Mouse (Mus musculus) heart, embryonic 12.5 days (tissue): ENCODE results near the gene Zfp385b. TPM values are rescaled to one million over a fixed set of nuclear protein-coding genes. Genes with fewer than 3 reads are reported as not detected.

ENCODE experiments used
- ATAC-seq: fragments of 200-750 bp; cut with Nextera tagmentation; 2 replicates; pipeline ENCODE4 v1.8.0; 2017; ENCODE audit warnings: moderate TSS enrichment, moderate library complexity; ENCODE audit not compliant: insufficient number of reproducible peaks, low FRiP score
- H3K27ac ChIP-seq: fragments of 300-500 bp; sonication (generic); 2 replicates; pipeline ENCODE4 v1.5.1; 2016; ENCODE audit warnings: mild to moderate bottlenecking, moderate library complexity; ENCODE audit not compliant: poor library complexity, severe bottlenecking
- H3K27me3 ChIP-seq: fragments of 300-500 bp; sonication (generic); replicated peaks from 2 replicates; pipeline ENCODE4 v1.6.1; 2016; ENCODE audit warnings: mild to moderate bottlenecking, moderate library complexity
- H3K36me3 ChIP-seq: fragments of 300-500 bp; sonication (generic); 2 replicates; pipeline ENCODE4 v1.6.1; 2016; ENCODE audit warnings: mild to moderate bottlenecking, moderate library complexity
- H3K4me1 ChIP-seq: fragments of 300-500 bp; sonication (generic); replicated peaks from 2 replicates; pipeline ENCODE4 v1.6.1; 2016; ENCODE audit warnings: mild to moderate bottlenecking
- H3K4me2 ChIP-seq: fragments of 300-500 bp; sonication (generic); 2 replicates; pipeline ENCODE4 v1.6.1; 2016; ENCODE audit warnings: mild to moderate bottlenecking, moderate library complexity
- H3K4me3 ChIP-seq: fragments of 300-500 bp; sonication (generic); 2 replicates; pipeline ENCODE4 v1.5.1; 2016; ENCODE audit warnings: mild to moderate bottlenecking
- H3K9ac ChIP-seq: fragments of 300-500 bp; sonication (generic); 2 replicates; pipeline ENCODE4 v1.6.1; 2016; ENCODE audit warnings: mild to moderate bottlenecking, moderate library complexity
- H3K9me3 ChIP-seq: fragments of 300-500 bp; sonication (generic); replicated peaks from 2 replicates; pipeline ENCODE4 v1.6.1; 2016; ENCODE audit warnings: mild to moderate bottlenecking, moderate library complexity
- WGBS: fragments of 180-500 bp; shearing (Covaris S2); methylation state at CpG from one replicate; pipeline ENCODE4 v1.1.7; 2016; 5-methylcytosine and 5-hydroxymethylcytosine counted together
- polyA plus RNA-seq: library from polyadenylated mRNA; unstranded; fragments of >200 nt; fragmentation: Nextera tagmentation; extraction: Ambion mirVana; gene quantifications from 2 replicates; pipeline ENCODE4 v1.2.1, GENCODE M21; 2016

Gene Zfp385b
- polyA plus RNA-seq, 1 experiment from 2014 or later, result 4.3 TPM

DNA sequence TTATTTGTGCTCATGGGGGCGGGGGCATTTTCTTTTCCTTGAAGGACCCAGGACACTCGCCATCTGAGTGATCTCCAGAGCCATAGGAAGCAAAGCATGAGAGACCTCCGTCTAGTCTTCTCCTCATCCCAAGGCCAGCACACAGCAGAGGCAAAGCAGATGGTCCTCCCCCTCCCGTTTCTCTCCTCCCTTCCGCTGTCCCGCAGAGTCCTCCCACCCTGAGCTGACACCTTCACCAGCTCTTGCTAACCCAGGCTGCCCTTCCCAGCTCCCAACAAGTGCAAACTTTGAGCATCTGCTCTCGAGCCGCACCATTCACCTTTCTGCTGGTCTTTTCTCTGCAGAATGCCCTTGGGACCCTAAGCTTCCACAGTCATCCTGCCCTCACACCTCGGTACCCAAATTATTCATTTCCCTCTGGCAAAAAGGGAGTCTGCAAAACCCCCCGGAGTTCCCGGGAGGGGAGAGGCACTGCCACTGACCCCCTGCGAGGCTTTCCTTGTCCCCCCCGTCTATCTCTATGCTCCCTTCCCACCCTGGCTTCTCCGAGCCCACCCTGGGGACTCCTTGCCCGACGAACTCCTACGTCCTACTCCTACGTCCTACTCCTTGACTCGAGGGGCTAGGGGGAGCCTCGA, 3.5 kb downstream of the Zfp385b start:
- no peak; the same call in 1 of the 2 replicates for ATAC-seq
- Histone ChIP-seq H3K9me3 (no peaks in the 10 kb centered on the region), H3K4me2 (peak overlapping the region; percentile 100), H3K4me1 (peaks cover 6% of the 10 kb centered on the region; the same call in 1 of the 2 replicates), H3K36me3 (no peaks in the 10 kb centered on the region), H3K27ac (no peak overlapping the region), H3K4me3 (peak overlapping the region; percentile 83), H3K27me3 (peaks cover 42% of the 10 kb centered on the region), H3K9ac (peak overlapping the region; percentile 71)
- WGBS, result 3% methylated on average over 20 of the region's 20 CpGs

- H3K4me3 ChIP-seq, result no peak overlapping the region
- no peak overlapping the region for H3K9ac ChIP-seq
- no peaks in the 10 kb centered on the region for H3K9me3 ChIP-seq
- 84% methylated on average over 8 of the region's 8 CpGs for WGBS
- H3K27me3 ChIP-seq, result peaks cover 42% of the 10 kb centered on the region
- no peak for ATAC-seq
- peaks cover 6% of the 10 kb centered on the region; the same call in 1 of the 2 replicates for H3K4me1 ChIP-seq
- no peak overlapping the region for H3K27ac ChIP-seq
- no peaks in the 10 kb centered on the region for H3K36me3 ChIP-seq
- no peak overlapping the region for H3K4me2 ChIP-seq
These were observed 4.5 kb downstream of the Zfp385b start for GRCm38 (mm10) chr2:77814896-77815295.

DNA sequence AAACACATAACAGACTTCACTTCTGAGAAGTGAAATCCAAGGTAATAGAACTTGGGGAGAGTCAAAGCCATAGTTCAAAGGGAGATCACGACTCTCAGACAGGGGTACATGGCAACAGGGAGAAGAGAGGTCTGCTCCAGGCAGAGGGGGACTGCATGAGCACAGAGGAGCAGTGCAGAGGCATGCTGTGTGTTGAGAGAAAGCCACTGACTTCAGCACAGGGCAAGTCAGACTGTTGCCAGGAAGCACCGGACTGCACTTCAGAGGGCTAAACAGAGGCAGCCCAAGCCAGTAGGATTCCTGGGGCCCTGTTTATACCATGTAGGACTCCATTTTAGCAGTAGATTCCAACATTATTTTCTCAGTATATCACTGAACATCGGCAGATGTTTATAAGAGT, 6.4 kb downstream of the Zfp385b start:
- Histone ChIP-seq H3K4me1 (peaks cover 6% of the 10 kb centered on the region; the same call in 1 of the 2 replicates), H3K27me3 (peaks cover 31% of the 10 kb centered on the region), H3K4me3 (no peak overlapping the region), H3K9me3 (no peaks in the 10 kb centered on the region), H3K9ac (no peak overlapping the region), H3K27ac (no peak overlapping the region), H3K36me3 (no peaks in the 10 kb centered on the region), H3K4me2 (no peak overlapping the region)
- 76% methylated on average over 3 of the region's 3 CpGs for WGBS
- ATAC-seq, result no peak

GRCm38 (mm10) chr2:77810748-77811147, 8.7 kb downstream of the Zfp385b start:
- WGBS, result 82% methylated on average over 5 of the region's 5 CpGs
- no peak overlapping the region for H3K4me2 ChIP-seq
- H3K27ac ChIP-seq, result no peak overlapping the region
- H3K4me3 ChIP-seq, result no peak overlapping the region
- H3K9me3 ChIP-seq, result no peaks in the 10 kb centered on the region
- no peaks in the 10 kb centered on the region; the same call in 1 of the 2 replicates for H3K4me1 ChIP-seq
- ATAC-seq, result no peak
- H3K9ac ChIP-seq, result no peak overlapping the region
- H3K36me3 ChIP-seq, result no peaks in the 10 kb centered on the region
- H3K27me3 ChIP-seq, result peaks cover 14% of the 10 kb centered on the region

- whole genome bisulfite sequencing, result 85% methylated on average over 7 of the region's 7 CpGs
- ATAC-seq, result no peak
- H3K27me3 ChIP-seq, result no peaks in the 10 kb centered on the region
These were observed 14.7 kb downstream of the Zfp385b start for GRCm38 (mm10) chr2:77804781-77805180.

GRCm38 (mm10) chr2:77802291-77802690, 17.1 kb downstream of the Zfp385b start:
- no peak overlapping the region for H3K9ac ChIP-seq
- H3K27ac ChIP-seq, result no peak overlapping the region
- H3K36me3 ChIP-seq, result no peaks in the 10 kb centered on the region
- WGBS, result 83% methylated on average over 3 of the region's 3 CpGs
- no peaks in the 10 kb centered on the region for H3K9me3 ChIP-seq
- H3K4me2 ChIP-seq, result no peak overlapping the region
- ATAC-seq, result no peak
- peaks cover 4% of the 10 kb centered on the region; the same call in 1 of the 2 replicates for H3K4me1 ChIP-seq
- H3K4me3 ChIP-seq, result no peak overlapping the region
- H3K27me3 ChIP-seq, result no peaks in the 10 kb centered on the region

More at GRCm38 (mm10) chr2:77804781-77805180, 14.7 kb downstream of the Zfp385b start:
- no peak overlapping the region for H3K4me2 ChIP-seq
- H3K4me1 ChIP-seq, result peaks cover 4% of the 10 kb centered on the region; the same call in 1 of the 2 replicates
- H3K27ac ChIP-seq, result no peak overlapping the region
- no peak overlapping the region for H3K4me3 ChIP-seq
- no peaks in the 10 kb centered on the region for H3K9me3 ChIP-seq
- no peak overlapping the region for H3K9ac ChIP-seq
- H3K36me3 ChIP-seq, result no peaks in the 10 kb centered on the region

- no peak for ATAC-seq
- Histone ChIP-seq H3K27me3 (no peaks in the 10 kb centered on the region), H3K4me1 (peaks cover 4% of the 10 kb centered on the region; the same call in 1 of the 2 replicates), H3K27ac (no peak overlapping the region), H3K9ac (no peak overlapping the region), H3K4me2 (no peak overlapping the region), H3K36me3 (no peaks in the 10 kb centered on the region), H3K9me3 (no peaks in the 10 kb centered on the region), H3K4me3 (no peak overlapping the region)
- WGBS, result 91% methylated on average over 4 of the region's 4 CpGs
These were observed 18.0 kb downstream of the Zfp385b start for GRCm38 (mm10) chr2:77801430-77801829.

DNA sequence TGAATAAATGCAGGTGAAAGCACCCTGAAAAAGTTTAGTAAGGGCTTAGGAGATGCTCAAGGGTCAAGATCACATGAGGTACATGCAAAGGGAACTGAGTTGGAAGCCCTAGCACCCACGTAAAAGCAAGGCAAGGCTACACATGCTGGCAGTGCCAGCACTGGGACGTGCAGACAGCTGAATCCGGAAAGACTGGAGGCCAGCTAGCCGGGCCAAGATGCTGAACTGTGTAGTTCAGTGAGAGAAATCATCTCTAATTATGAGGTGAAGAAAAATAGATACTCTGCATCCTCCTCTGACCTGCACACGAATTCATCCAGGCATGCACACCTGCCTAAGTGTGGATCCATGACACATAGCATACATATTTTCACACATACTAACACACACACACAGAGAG, 18.4 kb downstream of the Zfp385b start:
- Histone ChIP-seq H3K9me3 (no peaks in the 10 kb centered on the region), H3K4me1 (peaks cover 5% of the 10 kb centered on the region; the same call in 1 of the 2 replicates), H3K27ac (no peak overlapping the region), H3K9ac (no peak overlapping the region), H3K4me3 (no peak overlapping the region), H3K4me2 (no peak overlapping the region), H3K27me3 (no peaks in the 10 kb centered on the region), H3K36me3 (no peaks in the 10 kb centered on the region)
- 73% methylated on average over 5 of the region's 5 CpGs for WGBS
- ATAC-seq, result no peak

DNA sequence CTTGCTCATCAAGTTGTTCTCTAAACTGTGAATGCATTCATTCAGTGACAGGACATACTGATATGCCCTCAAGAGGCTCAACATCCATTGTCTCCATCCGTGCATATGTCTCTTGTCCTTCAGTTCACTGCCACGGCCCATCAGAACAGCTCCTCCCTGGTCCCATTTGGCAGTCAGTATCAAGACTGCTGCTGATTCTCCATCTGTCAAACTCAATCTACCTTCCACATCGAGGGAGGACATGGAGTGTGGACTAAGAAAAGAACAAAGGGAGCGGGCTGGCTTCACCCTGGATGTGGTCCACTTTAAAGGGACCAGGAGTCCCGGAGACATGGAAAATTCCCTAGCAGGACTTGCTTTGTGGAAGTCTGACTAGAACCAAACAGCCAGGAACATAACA, 22.2 kb downstream of the Zfp385b start:
- Histone ChIP-seq H3K9me3 (no peaks in the 10 kb centered on the region), H3K4me3 (no peak overlapping the region), H3K9ac (no peak overlapping the region), H3K4me1 (peaks cover 7% of the 10 kb centered on the region; the same call in 1 of the 2 replicates), H3K27me3 (no peaks in the 10 kb centered on the region), H3K27ac (no peak overlapping the region), H3K36me3 (no peaks in the 10 kb centered on the region), H3K4me2 (no peak overlapping the region)
- 63% methylated on average over 5 of the region's 5 CpGs for WGBS
- no peak for ATAC-seq

GRCm38 (mm10) chr2:77795859-77796552, 23.4 kb downstream of the Zfp385b start:
- Histone ChIP-seq H3K9me3 (no peaks in the 10 kb centered on the region), H3K4me1 (peaks cover 7% of the 10 kb centered on the region; the same call in 1 of the 2 replicates), H3K9ac (no peak overlapping the region), H3K4me2 (no peak overlapping the region), H3K36me3 (no peaks in the 10 kb centered on the region), H3K27me3 (no peaks in the 10 kb centered on the region), H3K27ac (no peak overlapping the region), H3K4me3 (no peak overlapping the region)
- ATAC-seq, result no peak
- WGBS, result 59% methylated on average over 8 of the region's 8 CpGs

DNA sequence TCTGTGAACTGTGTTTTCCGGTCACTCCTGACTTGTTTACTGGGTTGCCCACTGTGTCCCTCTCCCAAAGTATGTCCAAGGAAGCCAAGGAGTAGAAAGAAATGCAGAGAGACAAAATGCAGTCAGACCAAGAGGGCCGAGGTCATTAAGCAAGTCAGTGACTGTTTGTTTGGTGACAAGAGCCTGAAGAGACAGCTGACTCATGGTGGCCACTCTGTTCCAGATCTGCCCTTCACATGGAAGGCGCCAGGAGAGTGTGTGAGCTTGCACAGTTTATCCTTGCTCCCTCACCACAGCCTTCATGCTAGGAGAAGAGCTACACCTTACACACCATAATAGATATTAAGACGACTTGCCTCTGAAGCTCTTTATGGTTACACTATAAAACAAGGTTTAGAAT, 28.6 kb downstream of the Zfp385b start:
- H3K9me3 ChIP-seq, result no peaks in the 10 kb centered on the region
- no peak overlapping the region for H3K9ac ChIP-seq
- no peaks in the 10 kb centered on the region for H3K27me3 ChIP-seq
- no peak overlapping the region for H3K4me3 ChIP-seq
- ATAC-seq, result no peak
- 73% methylated on average over 4 of the region's 4 CpGs for WGBS
- peaks cover 5% of the 10 kb centered on the region for H3K4me1 ChIP-seq
- no peak overlapping the region for H3K27ac ChIP-seq
- no peaks in the 10 kb centered on the region for H3K36me3 ChIP-seq
- H3K4me2 ChIP-seq, result no peak overlapping the region
